Mouse (Mus musculus) bone marrow macrophage, adult 2 months (primary cell): ENCODE data around the gene Ccdc163.

Experiments
- CTCF ChIP-seq: IDR thresholded peaks from 2 replicates; pipeline ENCODE4 v1.5.1; 2012; ENCODE audit warnings: low read depth, mild to moderate bottlenecking, low read length, moderate library complexity
- POLR2A ChIP-seq: IDR thresholded peaks from 2 replicates; pipeline ENCODE4 v1.6.1; 2012; ENCODE audit warnings: mild to moderate bottlenecking, low read depth, low read length, borderline replicate concordance

GRCm38 (mm10) chr4:116698693-116699342 lies 9.5 kb upstream of the Ccdc163 start:
- no peak for TF ChIP-seq POLR2A
- TF ChIP-seq CTCF: no peak
